Mouse (Mus musculus): Measurements from ENCODE around the gene Sugt1.

Gene Sugt1

DNA sequence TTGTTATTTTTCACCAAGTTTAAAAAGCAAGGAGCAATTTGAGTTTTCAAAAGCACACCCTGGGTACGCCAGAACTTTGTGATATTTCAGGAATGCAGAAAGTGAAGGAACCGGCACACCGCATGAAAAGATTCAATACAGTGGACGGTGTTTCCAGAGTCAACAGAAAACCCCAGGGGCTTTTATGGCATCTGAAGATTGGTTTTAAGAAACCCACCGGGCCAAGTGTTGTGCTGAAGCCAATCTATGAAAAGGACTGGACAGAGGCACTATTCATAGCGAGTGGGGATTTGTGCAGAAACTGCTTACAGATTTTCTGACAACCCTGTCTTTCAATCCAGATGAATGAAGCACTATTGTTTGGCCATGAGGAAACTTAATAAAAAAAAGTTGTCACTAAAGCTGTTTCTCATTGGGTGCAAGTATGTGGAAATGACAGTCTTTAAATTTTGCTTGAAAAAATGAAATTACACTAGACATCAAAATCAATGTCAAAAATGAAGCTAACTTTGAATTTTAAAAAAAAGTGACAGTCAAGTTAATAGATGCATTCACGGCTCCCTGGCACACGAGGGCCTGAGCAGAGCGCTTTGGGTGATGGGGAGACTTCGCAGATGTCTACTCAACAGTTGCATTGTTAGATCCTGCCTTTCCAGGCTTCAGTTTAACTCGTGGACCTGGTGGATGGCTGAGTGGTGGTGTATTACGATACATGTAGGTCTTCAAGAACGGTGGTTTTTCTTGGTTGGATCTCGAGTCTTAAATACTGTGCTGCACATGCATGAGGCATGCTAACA, 90.6 kb downstream of the Sugt1 start:
- no peak for DNase-seq (ENCODE audit: low read depth, low spot score)

- no peak for DNase-seq (ENCODE audit: low read depth, low spot score)
Observed at GRCm38 (mm10) chr14:79680652-79681051, 93.2 kb downstream of the Sugt1 start.
